Mouse (Mus musculus): ENCODE results near the gene Smpd2. TPM values are rescaled to one million over a fixed set of nuclear protein-coding genes. Genes with fewer than 3 reads are reported as not detected.

The Smpd2 gene
- polyA plus RNA-seq (2012; ENCODE audit: insufficient read depth, insufficient read length, missing spikeins) = 15.2 and 15.8 TPM in 2 replicates

DNA sequence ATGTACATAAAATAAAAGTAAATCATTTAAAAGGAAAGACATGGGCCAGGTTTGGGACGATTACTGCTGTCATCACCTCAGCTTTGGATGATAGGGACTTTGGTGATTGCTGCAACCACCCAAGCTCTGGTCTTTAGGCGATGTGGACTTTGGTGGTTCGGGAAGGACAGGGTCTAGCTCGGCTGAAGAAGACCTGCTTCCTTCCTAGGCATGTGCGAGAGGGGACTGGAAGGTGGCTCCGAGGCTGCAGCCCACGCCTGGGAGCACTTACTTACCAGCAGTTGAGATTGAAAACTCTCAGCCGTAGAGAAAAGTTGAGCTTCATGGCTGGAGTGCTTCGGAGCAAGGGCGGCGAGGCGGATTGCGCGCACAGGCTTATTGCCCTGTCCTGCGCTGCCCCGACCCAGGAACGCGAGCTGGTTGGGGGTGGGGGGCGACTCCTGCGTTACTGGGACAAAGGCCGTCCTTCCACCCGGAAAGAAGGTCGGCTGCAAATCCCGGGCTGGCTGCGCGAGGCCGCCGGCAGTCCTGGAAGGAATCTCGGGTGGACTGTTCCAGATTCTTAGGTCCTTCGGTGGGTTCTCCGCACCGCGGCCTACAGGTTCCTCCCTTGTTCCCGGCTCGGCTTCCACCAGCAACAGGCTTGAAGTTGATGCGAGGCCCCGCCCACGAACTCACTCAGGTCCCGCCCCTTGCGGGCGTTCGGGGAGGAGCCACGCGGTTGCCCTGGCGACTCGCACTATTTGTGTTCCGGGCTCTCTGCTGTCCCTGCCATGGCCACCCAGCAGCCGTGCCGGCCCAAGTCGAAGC, at the start of gene Smpd2, which contains the start of gene Ppil6:
Smpd2 (minus strand) TSS at position 662 of the 810 bp plus-strand sequence.
Ppil6 (plus strand) TSS at position 732 of the 810 bp plus-strand sequence.
- peak within 1 kb of the TSS; percentile 74 for H3K4me3 ChIP-seq (ENCODE audit: insufficient read depth, low read length)

DNA sequence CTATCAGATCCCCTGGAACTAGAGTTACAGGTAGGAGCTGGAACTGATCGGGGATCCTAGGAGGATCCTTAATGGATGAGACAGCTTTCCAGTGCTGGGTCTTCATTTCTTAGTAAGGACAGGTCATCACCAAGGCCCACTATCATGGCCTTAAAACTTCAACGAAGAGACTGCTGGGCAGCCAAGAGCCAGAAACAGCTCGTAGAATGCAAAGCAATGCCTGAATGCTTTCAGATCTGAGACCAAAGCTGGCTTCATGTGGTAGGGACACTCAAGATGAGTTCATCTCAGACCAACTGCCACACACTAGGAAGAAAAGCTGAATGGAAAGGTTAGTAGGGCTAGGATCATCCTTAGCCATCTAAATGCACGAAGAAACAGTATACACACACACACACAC, 48.8 kb upstream of the Smpd2 start:
- Histone ChIP-seq H3K4me3 (ENCODE audit: insufficient read depth, low read length) (no peak overlapping the region), H3K4me1 (ENCODE audit: control insufficient read depth, insufficient read depth, low read length) (peaks cover 2% of the 10 kb centered on the region; the same call in 1 of the 2 replicates), H3K27ac (ENCODE audit: insufficient read depth, low read depth, low read length) (no peak overlapping the region)
- no peak for TF ChIP-seq CTCF (IDR thresholded peaks at IDR 0.05; ENCODE audit: low read depth, low read length)
- TF ChIP-seq POLR2A (IDR thresholded peaks at IDR 0.05; ENCODE audit: borderline replicate concordance, low read depth, low read length) = no peak

More for the DNA sequence above, at the start of gene Smpd2, which contains the start of gene Ppil6:
- peaks cover 11% of the 10 kb centered on the region for H3K4me1 ChIP-seq (ENCODE audit: control insufficient read depth, insufficient read depth, low read length)
- TF ChIP-seq POLR2A (IDR thresholded peaks at IDR 0.05; ENCODE audit: borderline replicate concordance, low read depth, low read length) (peak; percentile 62), CTCF (IDR thresholded peaks at IDR 0.05; ENCODE audit: low read depth, low read length) (no peak)
- H3K27ac ChIP-seq (ENCODE audit: insufficient read depth, low read depth, low read length) = no peak within 1 kb of the TSS

DNA sequence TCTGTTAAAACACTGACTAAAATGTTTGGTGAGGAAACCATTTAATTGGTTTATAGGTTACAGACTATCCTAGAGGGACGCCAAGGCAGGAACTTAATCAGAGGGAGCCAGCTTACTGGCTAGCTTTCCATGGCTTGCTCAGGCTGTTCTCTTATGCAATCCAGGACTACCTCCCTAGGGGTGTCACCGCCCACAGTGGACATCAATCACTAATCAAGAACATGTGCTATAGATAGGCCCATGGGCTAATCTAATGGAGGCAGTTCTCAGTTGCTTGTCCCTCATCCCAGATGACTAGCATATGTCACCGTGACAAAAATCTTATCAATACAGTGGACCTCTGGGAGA, 47.8 kb upstream of the Smpd2 start:
- H3K4me1 ChIP-seq (ENCODE audit: control insufficient read depth, insufficient read depth, low read length) = no peaks in the 10 kb centered on the region
- TF ChIP-seq POLR2A (IDR thresholded peaks at IDR 0.05; ENCODE audit: borderline replicate concordance, low read depth, low read length) (no peak), CTCF (IDR thresholded peaks at IDR 0.05; ENCODE audit: low read depth, low read length) (no peak)
- H3K27ac ChIP-seq (ENCODE audit: insufficient read depth, low read depth, low read length) = no peak overlapping the region
- H3K4me3 ChIP-seq (ENCODE audit: insufficient read depth, low read length) = no peak overlapping the region

DNA sequence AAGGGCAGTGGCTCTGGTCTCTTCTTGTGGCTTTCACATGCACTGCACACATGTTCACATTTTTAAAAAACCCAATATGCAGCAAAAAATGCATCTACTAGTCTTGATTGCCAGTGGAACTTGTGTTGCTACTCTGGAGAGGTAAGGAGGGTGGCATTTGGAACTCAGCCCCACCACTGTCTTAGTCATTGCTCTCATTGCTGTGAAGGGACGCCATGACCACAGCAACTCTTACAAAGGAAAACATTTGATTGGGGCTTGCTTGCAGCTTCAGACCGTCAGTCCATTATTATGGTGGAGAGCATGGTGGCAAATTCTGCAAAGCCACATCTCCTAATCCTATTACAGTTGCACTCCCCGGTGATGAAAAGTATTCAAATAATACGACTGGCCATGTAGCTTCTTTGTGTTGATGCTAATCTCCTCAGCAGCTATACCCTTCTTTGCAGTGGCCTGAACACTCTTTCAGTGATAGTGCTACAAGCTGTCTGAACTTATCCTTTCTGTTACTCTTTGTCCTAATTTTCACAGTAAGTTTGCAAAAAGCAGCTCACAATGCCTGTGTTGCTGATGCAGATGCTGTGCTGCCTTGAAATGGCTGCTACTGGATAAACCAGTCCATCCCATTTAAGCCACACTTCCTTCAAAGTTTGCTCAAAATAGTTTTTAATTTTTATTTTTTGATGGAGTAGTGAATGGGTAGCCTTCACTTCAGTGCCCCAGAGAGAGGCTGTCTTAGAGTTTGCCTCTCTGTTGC, 47.2 kb upstream of the Smpd2 start:
- H3K27ac ChIP-seq (ENCODE audit: insufficient read depth, low read depth, low read length) = no peak overlapping the region
- H3K4me3 ChIP-seq (ENCODE audit: insufficient read depth, low read length) = no peak overlapping the region
- no peaks in the 10 kb centered on the region for H3K4me1 ChIP-seq (ENCODE audit: control insufficient read depth, insufficient read depth, low read length)
- TF ChIP-seq CTCF (IDR thresholded peaks at IDR 0.05; ENCODE audit: low read depth, low read length) (no peak), POLR2A (IDR thresholded peaks at IDR 0.05; ENCODE audit: borderline replicate concordance, low read depth, low read length) (no peak)

DNA sequence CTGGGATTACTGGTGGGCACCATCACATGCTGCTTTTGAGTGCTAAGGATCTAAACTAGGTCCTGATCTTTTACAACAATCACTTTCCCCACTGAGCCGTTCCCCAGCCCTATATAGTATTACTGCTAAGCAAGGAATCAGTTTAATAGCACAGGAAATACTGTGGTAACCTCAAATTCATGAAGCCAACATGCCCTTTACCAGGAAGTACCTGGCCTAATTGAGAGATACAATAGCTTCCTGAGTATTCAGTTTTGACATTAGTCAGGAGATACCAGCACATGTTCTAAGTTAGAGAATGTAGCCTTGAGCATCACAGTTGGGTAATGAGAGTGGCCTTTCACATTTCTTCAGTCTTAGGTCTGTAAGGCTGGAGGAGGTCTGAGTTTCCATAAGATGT, 46.5 kb upstream of the Smpd2 start:
- H3K4me1 ChIP-seq (ENCODE audit: control insufficient read depth, insufficient read depth, low read length) = no peaks in the 10 kb centered on the region
- H3K4me3 ChIP-seq (ENCODE audit: insufficient read depth, low read length) = no peak overlapping the region
- H3K27ac ChIP-seq (ENCODE audit: insufficient read depth, low read depth, low read length) = no peak overlapping the region
- TF ChIP-seq CTCF (IDR thresholded peaks at IDR 0.05; ENCODE audit: low read depth, low read length) = no peak
- no peak for TF ChIP-seq POLR2A (IDR thresholded peaks at IDR 0.05; ENCODE audit: borderline replicate concordance, low read depth, low read length)

DNA sequence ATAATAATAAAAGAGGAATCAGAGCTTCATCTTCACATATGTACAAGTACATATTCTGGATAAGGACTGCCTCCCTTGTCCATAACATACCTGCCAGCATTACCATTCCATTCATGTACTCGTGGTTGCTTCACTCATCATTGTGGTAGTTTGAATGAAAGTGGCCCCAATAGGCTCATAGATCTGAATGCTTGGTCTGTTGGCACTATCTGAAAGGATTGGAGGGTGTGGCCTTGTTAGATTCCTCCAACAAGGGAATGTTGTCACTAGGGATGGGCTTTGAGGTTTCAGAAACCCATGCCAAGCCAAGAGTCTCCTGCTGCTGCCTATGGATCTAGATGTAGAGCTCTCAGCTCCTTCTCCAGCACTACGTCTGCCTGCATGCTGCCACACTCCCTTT, 45.8 kb upstream of the Smpd2 start:
- Histone ChIP-seq H3K4me1 (ENCODE audit: control insufficient read depth, insufficient read depth, low read length) (no peaks in the 10 kb centered on the region), H3K27ac (ENCODE audit: insufficient read depth, low read depth, low read length) (no peak overlapping the region), H3K4me3 (ENCODE audit: insufficient read depth, low read length) (no peak overlapping the region)
- TF ChIP-seq CTCF (IDR thresholded peaks at IDR 0.05; ENCODE audit: low read depth, low read length) = no peak
- no peak for TF ChIP-seq POLR2A (IDR thresholded peaks at IDR 0.05; ENCODE audit: borderline replicate concordance, low read depth, low read length)

DNA sequence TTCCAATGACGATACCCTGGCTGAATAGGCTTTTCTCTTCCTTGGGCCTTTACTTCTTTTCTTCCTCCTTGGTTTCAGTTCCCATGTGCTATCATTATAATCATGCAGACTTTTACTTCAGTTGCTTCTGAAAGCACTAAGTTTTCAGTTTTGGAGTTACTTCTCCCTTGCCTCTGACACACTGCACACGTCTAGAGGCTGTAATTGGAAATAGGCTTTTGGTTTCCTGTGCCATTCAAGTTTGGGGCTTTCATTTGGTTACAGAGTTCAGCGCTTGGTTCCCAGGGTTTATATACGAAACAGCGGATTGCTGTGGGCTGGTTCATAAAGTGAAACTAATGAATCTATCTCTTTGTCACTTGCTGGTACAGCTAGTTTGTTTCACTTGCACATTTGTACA, 39.8 kb upstream of the Smpd2 start:
- no peak for TF ChIP-seq CTCF (IDR thresholded peaks at IDR 0.05; ENCODE audit: low read depth, low read length)
- TF ChIP-seq POLR2A (IDR thresholded peaks at IDR 0.05; ENCODE audit: borderline replicate concordance, low read depth, low read length) = no peak
- Histone ChIP-seq H3K27ac (ENCODE audit: insufficient read depth, low read depth, low read length) (no peak overlapping the region), H3K4me3 (ENCODE audit: insufficient read depth, low read length) (no peak overlapping the region), H3K4me1 (ENCODE audit: control insufficient read depth, insufficient read depth, low read length) (peaks cover 6% of the 10 kb centered on the region)

DNA sequence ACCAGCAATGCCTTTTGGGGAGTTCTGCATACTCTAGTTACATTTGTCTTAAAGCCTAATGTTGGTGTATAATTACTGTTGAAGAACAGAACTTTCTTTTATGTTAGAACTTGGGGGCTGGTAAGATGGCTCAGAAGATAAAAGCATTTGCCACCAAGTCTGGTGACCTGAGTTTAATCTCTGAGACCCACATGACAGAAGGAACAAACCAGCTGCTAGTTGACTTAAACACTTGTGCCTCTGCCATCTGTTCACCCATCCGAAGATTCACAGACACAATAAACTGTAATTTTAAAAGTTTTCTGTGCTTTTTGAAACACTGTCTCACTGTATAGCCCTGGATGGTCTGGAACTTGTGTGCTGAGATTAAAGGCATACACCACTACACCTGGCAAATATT, 35.5 kb upstream of the Smpd2 start:
- Histone ChIP-seq H3K4me3 (ENCODE audit: insufficient read depth, low read length) (no peak overlapping the region), H3K27ac (ENCODE audit: insufficient read depth, low read depth, low read length) (no peak overlapping the region), H3K4me1 (ENCODE audit: control insufficient read depth, insufficient read depth, low read length) (peaks cover 31% of the 10 kb centered on the region)
- no peak for TF ChIP-seq CTCF (IDR thresholded peaks at IDR 0.05; ENCODE audit: low read depth, low read length)
- no peak for TF ChIP-seq POLR2A (IDR thresholded peaks at IDR 0.05; ENCODE audit: borderline replicate concordance, low read depth, low read length)

DNA sequence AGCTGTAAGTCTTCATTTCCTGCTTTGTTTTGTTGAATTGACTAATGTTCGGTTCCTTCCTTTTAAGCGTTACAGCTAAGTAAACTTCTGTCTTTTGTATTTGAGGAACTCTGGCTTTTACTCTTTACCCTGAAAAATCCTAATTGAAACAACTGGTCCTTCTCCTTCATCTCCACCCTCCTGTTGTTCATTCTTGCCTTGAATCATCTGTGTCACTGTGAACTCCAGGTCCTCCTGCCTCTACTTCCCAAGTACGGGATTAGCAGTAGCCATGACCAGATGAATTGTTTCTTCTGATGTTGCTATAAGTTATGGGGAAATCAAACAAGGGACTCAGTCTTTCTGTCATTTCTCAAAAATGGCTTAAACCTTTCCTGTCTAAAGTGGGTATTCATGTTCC, 33.2 kb upstream of the Smpd2 start:
- peaks cover 32% of the 10 kb centered on the region for H3K4me1 ChIP-seq (ENCODE audit: control insufficient read depth, insufficient read depth, low read length)
- peak overlapping the region; percentile 84 for H3K27ac ChIP-seq (ENCODE audit: insufficient read depth, low read depth, low read length)
- TF ChIP-seq POLR2A (IDR thresholded peaks at IDR 0.05; ENCODE audit: borderline replicate concordance, low read depth, low read length) (no peak), CTCF (IDR thresholded peaks at IDR 0.05; ENCODE audit: low read depth, low read length) (no peak)
- H3K4me3 ChIP-seq (ENCODE audit: insufficient read depth, low read length) = no peak overlapping the region

DNA sequence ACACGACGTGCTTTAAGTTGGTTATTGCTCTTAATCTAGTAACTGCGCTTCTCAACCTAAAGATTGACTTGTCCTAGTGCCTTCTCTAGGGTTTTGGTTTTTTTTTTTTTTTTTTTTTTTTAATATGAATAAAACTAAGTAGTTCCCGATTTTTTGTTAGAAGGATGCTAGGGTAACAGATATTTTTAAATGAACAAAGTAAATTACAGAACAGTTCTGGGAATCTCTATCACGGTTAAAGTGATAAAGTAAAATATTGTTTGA, 30.2 kb upstream of the Smpd2 start:
- Histone ChIP-seq H3K4me3 (ENCODE audit: insufficient read depth, low read length) (peak overlapping the region; percentile 86), H3K4me1 (ENCODE audit: control insufficient read depth, insufficient read depth, low read length) (peaks cover 34% of the 10 kb centered on the region), H3K27ac (ENCODE audit: insufficient read depth, low read depth, low read length) (peak overlapping the region; percentile 92; the same call in 1 of the 2 replicates)
- TF ChIP-seq CTCF (IDR thresholded peaks at IDR 0.05; ENCODE audit: low read depth, low read length) (no peak), POLR2A (IDR thresholded peaks at IDR 0.05; ENCODE audit: borderline replicate concordance, low read depth, low read length) (no peak)

Data from bone marrow macrophage, adult 2 months (primary cell).